Mouse (Mus musculus) embryonic facial prominence, embryonic 10.5 days (tissue): ENCODE measurements around the gene Foxa3. TPM values are rescaled to one million over a fixed set of nuclear protein-coding genes. Genes with fewer than 3 reads are reported as not detected.

Experiments used
- DNase-seq: peaks from one replicate; pipeline ENCODE4 v3.0.0-alpha.2; 2017; ENCODE audit warnings: low spot score
- H3K27ac ChIP-seq: fragments of 300-500 bp; sonication (generic); replicated peaks from 2 replicates; pipeline ENCODE4 v1.5.1; 2016; ENCODE audit warnings: mild to moderate bottlenecking
- H3K27me3 ChIP-seq: fragments of 300-500 bp; sonication (generic); replicated peaks from 2 replicates; pipeline ENCODE4 v1.6.1; 2016; ENCODE audit warnings: low read depth, mild to moderate bottlenecking; ENCODE audit not compliant: poor library complexity, severe bottlenecking
- H3K36me3 ChIP-seq: fragments of 300-500 bp; sonication (generic); replicated peaks from 2 replicates; pipeline ENCODE4 v1.6.1; 2016; ENCODE audit warnings: mild to moderate bottlenecking, moderate library complexity
- H3K4me1 ChIP-seq: fragments of 300-500 bp; sonication (generic); 2 replicates; pipeline ENCODE4 v1.6.1; 2016
- H3K4me3 ChIP-seq: fragments of 300-500 bp; sonication (generic); 2 replicates; pipeline ENCODE4 v1.5.1; 2016; ENCODE audit warnings: mild to moderate bottlenecking, moderate library complexity
- H3K9me3 ChIP-seq: fragments of 300-500 bp; sonication (generic); 2 replicates; pipeline ENCODE4 v1.6.1; 2016; ENCODE audit warnings: mild to moderate bottlenecking
- WGBS: fragments of 180-500 bp; shearing (Covaris S2); methylation state at CpG from one replicate; pipeline ENCODE4 v1.1.7; 2016; 5-methylcytosine and 5-hydroxymethylcytosine counted together
- polyA plus RNA-seq: library from polyadenylated mRNA; unstranded; fragments of >200 nt; fragmentation: Nextera tagmentation; extraction: Ambion mirVana; gene quantifications from 2 replicates; pipeline ENCODE4 v1.2.1, GENCODE M21; 2016

Gene Foxa3
- polyA plus RNA-seq, 1 experiment from 2014 or later = not detected

DNA sequence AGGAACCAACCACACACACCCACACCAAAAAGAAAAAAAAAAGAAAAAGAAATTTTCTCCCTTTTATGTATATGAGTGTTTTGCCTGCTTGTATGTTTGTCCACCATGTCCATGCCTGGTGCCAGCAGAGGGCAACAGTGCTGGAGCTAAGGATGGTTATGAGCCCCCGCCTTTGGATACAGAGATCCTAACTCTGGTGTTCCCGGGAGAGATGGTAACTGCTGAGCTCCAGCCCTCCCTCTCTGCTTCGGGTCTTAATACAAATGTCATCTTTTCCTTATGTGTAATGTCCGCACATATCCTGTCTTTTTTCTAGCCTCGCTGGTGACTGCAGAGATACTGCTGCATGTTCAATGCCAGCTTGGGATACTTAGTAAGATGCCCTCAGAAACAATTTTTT lies 33.3 kb downstream of the Foxa3 start:
- Histone ChIP-seq H3K36me3 (peaks cover 9% of the 10 kb centered on the region; the same call in 1 of the 2 replicates), H3K27me3 (peaks cover 56% of the 10 kb centered on the region), H3K27ac (peak overlapping the region; percentile 80; the same call in 1 of the 2 replicates), H3K9me3 (no peaks in the 10 kb centered on the region), H3K4me3 (peak overlapping the region; percentile 65), H3K4me1 (peaks cover 23% of the 10 kb centered on the region)
- 11% methylated on average over 5 of the region's 5 CpGs for WGBS
- DNase-seq = no peak

DNA sequence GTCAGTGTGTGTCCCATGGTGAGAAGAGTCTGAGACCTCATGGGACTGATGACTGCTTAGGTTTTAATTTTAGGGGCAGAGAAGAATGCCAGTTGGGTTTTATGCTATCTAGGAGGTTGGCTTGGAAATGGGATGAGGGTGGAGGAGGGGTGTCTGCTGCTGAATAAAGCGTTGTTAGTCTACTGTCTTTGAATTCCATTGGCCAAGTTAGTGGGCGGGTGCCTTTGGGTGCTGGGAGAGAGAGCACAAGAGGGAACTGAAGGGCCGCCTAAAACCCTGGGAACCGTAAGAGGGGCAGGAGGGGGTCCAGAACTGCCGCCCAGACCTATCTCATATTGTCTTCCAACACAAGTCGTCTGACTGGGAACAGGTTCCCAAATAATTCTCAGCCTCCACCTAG lies 34.6 kb downstream of the Foxa3 start:
- Histone ChIP-seq H3K27me3 (peaks cover 45% of the 10 kb centered on the region), H3K9me3 (no peaks in the 10 kb centered on the region), H3K27ac (no peak overlapping the region), H3K36me3 (peaks cover 4% of the 10 kb centered on the region; the same call in 1 of the 2 replicates), H3K4me1 (peaks cover 23% of the 10 kb centered on the region), H3K4me3 (no peak overlapping the region)
- DNase-seq = no peak
- 67% methylated on average over 6 of the region's 6 CpGs for WGBS

DNA sequence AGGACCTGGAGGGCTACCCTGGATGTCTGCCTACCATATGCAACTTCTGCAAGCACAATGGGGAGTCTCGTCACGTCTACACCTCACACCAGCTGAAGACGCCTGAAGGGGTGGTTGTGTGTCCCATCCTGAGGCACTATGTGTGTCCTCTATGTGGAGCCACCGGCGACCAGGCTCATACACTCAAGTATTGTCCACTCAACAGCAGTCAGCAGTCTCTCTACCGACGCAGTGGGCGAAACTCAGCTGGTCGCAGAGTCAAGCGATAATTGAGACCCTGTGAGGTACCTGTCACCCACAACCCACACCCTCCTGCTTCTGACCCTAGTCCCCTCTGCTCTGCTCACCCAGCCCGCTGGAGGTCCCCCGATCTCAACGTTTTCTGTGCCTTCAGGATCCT lies 35.6 kb downstream of the Foxa3 start:
- Histone ChIP-seq H3K27me3 (peaks cover 35% of the 10 kb centered on the region), H3K9me3 (no peaks in the 10 kb centered on the region), H3K4me3 (no peak overlapping the region), H3K36me3 (no peaks in the 10 kb centered on the region), H3K4me1 (peaks cover 22% of the 10 kb centered on the region), H3K27ac (no peak overlapping the region)
- 75% methylated on average over 13 of the region's 13 CpGs for WGBS
- DNase-seq = no peak

DNA sequence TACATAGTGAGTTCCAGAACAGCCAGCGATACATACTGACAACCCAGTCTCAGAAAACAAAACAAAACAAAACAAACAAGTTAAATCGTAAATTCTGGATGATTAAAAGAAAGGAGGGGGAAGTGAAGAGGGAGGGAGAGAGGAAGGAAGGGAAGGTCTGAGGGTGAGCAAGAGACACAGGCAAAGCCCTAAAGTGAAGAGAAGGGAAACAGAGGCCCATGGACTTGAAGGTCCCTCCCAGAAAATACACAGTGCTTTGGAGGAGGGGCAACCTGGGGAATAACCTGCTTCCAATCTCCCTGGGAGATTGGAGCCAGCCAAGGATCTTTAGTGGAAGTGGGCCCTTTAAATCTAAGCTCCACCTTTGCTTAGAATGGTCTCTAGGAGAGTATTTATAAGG lies 36.2 kb downstream of the Foxa3 start, which contains the start of gene Nanos2:
Gene Nanos2 (plus strand): TSS at position 301 of the 400 bp plus-strand sequence.
- WGBS = 85% methylated on average over 2 of the region's 2 CpGs
- no peak for DNase-seq

DNA sequence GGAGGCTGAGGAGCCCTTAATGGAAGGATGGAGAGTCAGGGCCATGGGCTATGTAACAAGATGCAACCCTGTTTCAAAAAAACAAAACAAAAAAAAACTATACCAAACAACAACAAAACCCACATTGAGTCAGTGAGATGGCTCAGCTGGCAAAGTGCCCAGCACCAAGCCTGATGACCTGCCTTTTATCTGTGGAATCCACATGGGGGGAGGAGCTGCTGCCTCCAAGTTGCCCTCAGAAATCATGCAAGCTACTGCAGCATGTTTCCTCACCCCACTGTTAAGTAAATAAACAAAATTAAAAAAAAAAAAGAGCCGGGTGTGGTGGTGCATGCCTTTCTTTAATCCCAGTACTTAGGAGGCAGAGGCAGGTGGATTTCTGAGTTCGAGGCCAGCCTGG lies 36.8 kb downstream of the Foxa3 start:
- no peaks in the 10 kb centered on the region for H3K36me3 ChIP-seq
- H3K9me3 ChIP-seq = no peaks in the 10 kb centered on the region
- H3K4me1 ChIP-seq = peaks cover 10% of the 10 kb centered on the region
- no peak for DNase-seq
- H3K4me3 ChIP-seq = no peak overlapping the region
- 84% methylated on average over 2 of the region's 2 CpGs for WGBS
- peaks cover 23% of the 10 kb centered on the region for H3K27me3 ChIP-seq
- H3K27ac ChIP-seq = no peak overlapping the region

More for the DNA sequence above, 36.2 kb downstream of the Foxa3 start, which contains the start of gene Nanos2:
- peaks cover 16% of the 10 kb centered on the region for H3K4me1 ChIP-seq
- no peak within 1 kb of the TSS for H3K27ac ChIP-seq
- H3K27me3 ChIP-seq = peaks cover 29% of the 10 kb centered on the region
- no peaks in the 10 kb centered on the region for H3K9me3 ChIP-seq
- no peak within 1 kb of the TSS for H3K4me3 ChIP-seq
- no peaks in the 10 kb centered on the region for H3K36me3 ChIP-seq

DNA sequence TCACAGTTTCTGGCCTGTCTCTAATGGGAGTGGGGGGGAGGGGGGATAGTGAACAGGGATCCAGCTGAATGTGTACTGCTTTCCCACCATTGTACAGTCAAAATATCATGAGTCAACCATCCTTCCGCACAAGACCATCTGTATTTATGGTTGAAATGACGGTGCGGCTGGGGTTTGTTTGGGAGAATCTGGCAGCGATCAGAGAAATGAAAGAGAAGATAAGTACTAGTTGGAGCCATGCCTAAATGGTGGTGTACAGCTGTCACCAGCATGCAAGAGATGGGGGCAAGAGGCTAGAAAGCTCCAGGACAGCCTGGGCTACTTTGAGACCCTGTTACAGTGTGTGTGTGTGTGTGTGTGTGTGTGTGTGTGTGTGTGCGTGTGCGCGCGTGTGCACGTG lies 45.0 kb downstream of the Foxa3 start:
- Histone ChIP-seq H3K9me3 (no peaks in the 10 kb centered on the region), H3K36me3 (no peaks in the 10 kb centered on the region), H3K4me1 (no peaks in the 10 kb centered on the region), H3K27ac (no peak overlapping the region), H3K4me3 (no peak overlapping the region), H3K27me3 (no peaks in the 10 kb centered on the region)
- WGBS = 94% methylated on average over 9 of the region's 9 CpGs
- no peak for DNase-seq

DNA sequence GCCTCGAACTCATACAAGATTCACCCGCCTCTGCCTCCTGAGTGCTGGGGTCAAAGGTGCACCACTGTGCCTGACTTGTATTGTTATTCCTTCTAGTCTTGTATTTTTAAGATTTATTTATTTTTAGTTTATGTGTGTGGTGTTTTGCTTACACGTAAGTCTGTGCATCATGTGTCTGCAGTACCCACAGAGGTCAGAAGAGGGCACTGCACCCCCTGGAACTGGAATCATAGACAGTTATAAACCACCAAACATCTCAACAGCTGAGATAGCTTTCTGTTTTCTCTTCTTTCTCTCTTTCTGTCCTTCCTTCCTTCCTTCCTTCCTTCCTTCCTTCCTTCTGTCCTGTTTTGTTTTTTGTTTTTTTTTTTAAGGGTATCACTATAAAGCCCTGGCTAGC lies 52.4 kb downstream of the Foxa3 start:
- Histone ChIP-seq H3K36me3 (no peaks in the 10 kb centered on the region), H3K4me1 (no peaks in the 10 kb centered on the region), H3K9me3 (peaks cover 6% of the 10 kb centered on the region; the same call in 1 of the 2 replicates), H3K4me3 (no peak overlapping the region), H3K27ac (no peak overlapping the region), H3K27me3 (peaks cover 21% of the 10 kb centered on the region)
- WGBS = 82% methylated on average over 3 of the region's 3 CpGs
- DNase-seq = no peak

DNA sequence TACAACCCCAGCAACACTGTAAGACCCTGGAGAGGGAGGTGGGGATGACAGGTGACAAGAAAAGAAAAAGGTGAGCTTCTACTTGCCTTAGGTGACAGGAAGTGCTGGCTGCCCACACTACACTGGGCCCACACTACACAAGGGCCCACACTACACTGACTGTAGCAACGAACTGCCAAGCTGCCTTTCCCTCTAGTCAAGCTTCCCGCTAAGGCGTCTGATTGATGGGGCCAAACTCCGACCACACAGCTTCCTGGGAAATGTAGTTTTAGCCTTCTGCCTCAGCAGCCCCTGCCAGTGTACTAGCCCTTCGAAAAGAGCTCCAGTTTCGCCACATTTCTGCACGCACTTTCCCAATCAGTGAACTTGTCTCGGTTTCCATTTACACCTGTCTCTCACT lies 55.7 kb downstream of the Foxa3 start:
- peaks cover 6% of the 10 kb centered on the region; the same call in 1 of the 2 replicates for H3K9me3 ChIP-seq
- DNase-seq = no peak
- H3K4me1 ChIP-seq = peaks cover 20% of the 10 kb centered on the region
- H3K36me3 ChIP-seq = no peaks in the 10 kb centered on the region
- peaks cover 54% of the 10 kb centered on the region for H3K27me3 ChIP-seq
- no peak overlapping the region for H3K4me3 ChIP-seq
- no peak overlapping the region for H3K27ac ChIP-seq
- 11% methylated on average over 8 of the region's 8 CpGs for WGBS

DNA sequence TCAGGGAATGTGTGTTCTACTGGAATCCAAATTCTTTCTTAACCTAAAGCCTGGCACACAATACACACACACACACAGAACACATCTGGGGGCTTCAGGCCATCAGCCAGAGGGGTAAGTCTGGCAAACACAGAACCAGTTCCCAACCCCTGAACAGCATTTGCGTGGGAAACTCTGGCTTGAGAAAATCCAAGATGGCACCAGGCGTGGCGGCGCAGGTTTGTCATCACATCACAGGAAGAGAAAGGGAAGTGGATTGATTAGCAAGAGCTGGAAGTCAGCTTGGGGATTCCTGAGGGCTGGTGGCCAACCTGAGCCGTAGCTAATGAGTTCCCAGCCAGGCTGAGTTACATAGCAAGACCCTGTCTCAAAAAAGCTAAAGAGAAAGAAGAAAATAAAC lies 58.0 kb downstream of the Foxa3 start:
- Histone ChIP-seq H3K9me3 (no peaks in the 10 kb centered on the region), H3K27me3 (peaks cover 77% of the 10 kb centered on the region), H3K4me3 (no peak overlapping the region), H3K27ac (no peak overlapping the region), H3K36me3 (no peaks in the 10 kb centered on the region), H3K4me1 (peaks cover 31% of the 10 kb centered on the region)
- no peak for DNase-seq
- WGBS = 81% methylated on average over 5 of the region's 5 CpGs

DNA sequence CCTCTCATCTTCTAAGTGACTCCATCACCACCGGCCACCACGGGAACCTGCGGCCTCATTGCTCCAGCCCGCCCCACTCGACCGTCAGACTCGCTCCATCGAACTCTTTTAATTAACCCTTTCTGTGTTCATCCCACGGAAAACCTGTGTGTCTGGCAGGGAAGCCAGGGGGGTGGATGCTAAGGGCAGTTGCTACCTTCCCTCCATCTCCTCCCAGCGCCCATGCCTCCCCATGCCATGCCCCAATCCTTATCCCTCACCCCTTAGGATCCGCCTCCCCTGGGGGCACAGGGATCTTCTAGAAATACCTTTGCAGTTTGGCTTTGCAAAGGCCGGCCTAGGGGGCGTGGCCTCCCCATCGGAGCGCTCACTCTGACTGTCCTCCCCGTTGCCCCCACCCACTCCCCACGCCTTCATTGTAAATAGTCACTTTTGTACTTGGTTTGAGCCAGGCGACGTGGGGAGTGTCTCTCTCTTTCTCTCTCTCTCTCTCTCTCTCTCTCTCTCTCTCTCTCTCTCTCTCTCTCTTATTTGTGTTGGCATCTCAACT lies 60.0 kb downstream of the Foxa3 start:
- Histone ChIP-seq H3K4me1 (peaks cover 42% of the 10 kb centered on the region), H3K36me3 (no peaks in the 10 kb centered on the region), H3K27ac (no peak overlapping the region), H3K27me3 (peaks cover 97% of the 10 kb centered on the region), H3K9me3 (no peaks in the 10 kb centered on the region), H3K4me3 (peak overlapping the region; percentile 46)
- 1% methylated on average over 19 of the region's 19 CpGs for WGBS
- DNase-seq = no peak

Other genes starting within 250 kb of the Foxa3 start
- not detected in 2 replicates for gene Psg19, start 225.0 kb downstream of the Foxa3 start, polyA plus RNA-seq
- 0.11 TPM in 1 of 2 replicates, not detected in the other for gene Psg17, start 201.9 kb downstream of the Foxa3 start, polyA plus RNA-seq
- gene Mill2, start 183.6 kb downstream of the Foxa3 start, polyA plus RNA-seq = not detected in 2 replicates
- gene Pglyrp1, start 152.2 kb downstream of the Foxa3 start, polyA plus RNA-seq = 0.69 and 0.70 TPM in 2 replicates
- 30.9 and 34.8 TPM in 2 replicates for gene Ccdc61, start 113.1 kb downstream of the Foxa3 start, polyA plus RNA-seq
- 0.98 and 1.5 TPM in 2 replicates for gene Nova2, start 97.7 kb downstream of the Foxa3 start, polyA plus RNA-seq
- gene Nanos2, start 36.1 kb downstream of the Foxa3 start, polyA plus RNA-seq = not detected in 2 replicates
- 4.0 and 4.1 TPM in 2 replicates for gene Mypop, start 32.3 kb downstream of the Foxa3 start, polyA plus RNA-seq
- 25.0 and 25.7 TPM in 2 replicates for gene Irf2bp1, start 19.5 kb downstream of the Foxa3 start, polyA plus RNA-seq
- 43.4 and 45.2 TPM in 2 replicates for gene Sympk, start 839 bp upstream of the Foxa3 start, polyA plus RNA-seq
- gene Rsph6a, start 31.2 kb upstream of the Foxa3 start, polyA plus RNA-seq = not detected in 2 replicates
- 16.8 and 18.0 TPM in 2 replicates for gene Dmwd, start 52.7 kb upstream of the Foxa3 start, polyA plus RNA-seq
- gene Dmpk, start 60.3 kb upstream of the Foxa3 start, polyA plus RNA-seq = 7.0 and 9.1 TPM in 2 replicates
- gene Six5, start 71.1 kb upstream of the Foxa3 start, polyA plus RNA-seq = 6.3 and 7.6 TPM in 2 replicates
- 0.99 and 1.9 TPM in 2 replicates for gene Gm4969, start 94.8 kb upstream of the Foxa3 start, polyA plus RNA-seq
- gene Fbxo46, start 96.3 kb upstream of the Foxa3 start, polyA plus RNA-seq = 15.9 and 18.0 TPM in 2 replicates
- gene Qpctl, start 125.8 kb upstream of the Foxa3 start, polyA plus RNA-seq = 14.6 and 15.1 TPM in 2 replicates
- 178 and 189 TPM in 2 replicates for gene Snrpd2, start 126.2 kb upstream of the Foxa3 start, polyA plus RNA-seq
- gene Gipr, start 142.6 kb upstream of the Foxa3 start, polyA plus RNA-seq = 1.4 and 1.6 TPM in 2 replicates
- 5.2 and 6.2 TPM in 2 replicates for gene Eml2, start 152.9 kb upstream of the Foxa3 start, polyA plus RNA-seq
- 1.7 and 2.0 TPM in 2 replicates for gene Gpr4, start 189.0 kb upstream of the Foxa3 start, polyA plus RNA-seq
- 46.4 and 49.4 TPM in 2 replicates for gene Opa3, start 204.8 kb upstream of the Foxa3 start, polyA plus RNA-seq
- gene Vasp, start 248.3 kb upstream of the Foxa3 start, polyA plus RNA-seq = 56.7 and 61.1 TPM in 2 replicates